Mouse (Mus musculus): Measurements from ENCODE around the gene Syt2. TPM values are rescaled to one million over a fixed set of nuclear protein-coding genes. Genes with fewer than 3 reads are reported as not detected.

Syt2 gene
- polyA plus RNA-seq, 2 experiments = 0.04 TPM; not detected in 1

DNA sequence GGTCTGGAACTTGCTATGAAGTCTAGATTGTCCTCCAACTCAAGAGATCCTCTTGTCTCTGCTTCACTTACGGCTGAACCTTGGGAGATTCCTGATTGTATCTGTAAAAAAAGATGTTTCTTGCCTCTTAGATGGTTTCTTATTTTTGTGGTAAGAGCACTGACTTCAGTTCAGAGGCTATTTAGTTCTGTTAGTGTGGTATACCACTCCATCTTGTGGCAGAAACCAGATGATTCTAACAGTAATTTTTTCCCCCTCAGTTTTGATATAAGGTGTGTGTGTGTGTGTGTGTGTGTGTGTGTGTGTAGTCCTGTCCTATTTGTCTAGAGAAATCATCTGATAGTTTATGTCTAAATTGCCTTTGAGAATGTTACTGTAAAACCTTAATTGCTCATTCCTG lies 39.2 kb upstream of the Syt2 start:
- H3K9me3 ChIP-seq (ENCODE audit: control insufficient read depth, low read length) = no peaks in the 10 kb centered on the region
- no peak overlapping the region for H3K27ac ChIP-seq
- H3K27me3 ChIP-seq (ENCODE audit: control insufficient read depth, insufficient read depth, low read length) = no peaks in the 10 kb centered on the region
- no peak overlapping the region for H3K4me3 ChIP-seq (ENCODE audit: insufficient read depth in 1 of 2, low read depth in 2 of 2, low read length in 2 of 2)
- TF ChIP-seq EP300 (IDR thresholded peaks at IDR 0.05; ENCODE audit: low read depth) (no peak), CTCF (IDR thresholded peaks at IDR 0.05; ENCODE audit: low read depth) (no peak)
- H3K9ac ChIP-seq (replicated peaks) = no peak overlapping the region
- no peak for ATAC-seq (ENCODE audit: insufficient read depth)
- WGBS (ENCODE audit: insufficient replicate concordance) = 56% methylated on average over 1 of the region's 1 CpGs
- DNase-seq (ENCODE audit: low read depth in 3 of 3, low spot score in 3 of 3) = no peak
- no peaks in the 10 kb centered on the region for H3K4me1 ChIP-seq (replicated peaks; ENCODE audit: control insufficient read depth in 2 of 2, insufficient read depth in 2 of 2, low read length in 1 of 2)
- no peaks in the 10 kb centered on the region; the same call in 1 of the 2 replicates for H3K36me3 ChIP-seq (replicated peaks; ENCODE audit: control insufficient read depth, insufficient read depth, low read depth)
- no peak overlapping the region for H3K4me2 ChIP-seq (ENCODE audit: low read depth)

DNA sequence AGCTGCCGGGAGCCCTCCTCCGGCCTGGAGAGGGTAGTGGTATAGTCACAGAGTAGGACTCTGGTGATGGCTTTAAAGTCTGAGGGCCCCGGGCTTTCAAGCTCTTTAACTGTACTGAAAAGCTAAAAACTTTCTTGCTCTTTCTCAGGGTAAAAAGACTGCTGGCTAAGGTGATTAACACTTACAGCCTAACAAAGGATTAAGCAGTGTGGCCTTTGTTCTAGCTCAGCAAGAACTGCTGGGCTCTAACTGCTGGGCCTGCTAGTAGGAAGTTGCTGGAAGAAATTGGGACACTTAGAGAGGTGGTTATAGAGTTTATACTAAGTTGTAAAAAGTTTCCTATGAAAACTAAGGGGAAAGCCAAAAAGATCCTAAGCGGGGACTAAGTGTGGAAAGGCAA lies 37.3 kb upstream of the Syt2 start:
- no peak for TF ChIP-seq CTCF (IDR thresholded peaks at IDR 0.05; ENCODE audit: low read depth)
- TF ChIP-seq EP300 (IDR thresholded peaks at IDR 0.05; ENCODE audit: low read depth) = no peak
- Histone ChIP-seq H3K4me2 (ENCODE audit: low read depth) (no peak overlapping the region), H3K36me3 (replicated peaks; ENCODE audit: control insufficient read depth, insufficient read depth, low read depth) (no peaks in the 10 kb centered on the region; the same call in none of the 2 replicates), H3K4me3 (ENCODE audit: insufficient read depth in 1 of 2, low read depth in 2 of 2, low read length in 2 of 2) (no peak overlapping the region), H3K9ac (replicated peaks) (no peak overlapping the region), H3K27ac (no peak overlapping the region), H3K4me1 (replicated peaks; ENCODE audit: control insufficient read depth in 2 of 2, insufficient read depth in 2 of 2, low read length in 1 of 2) (no peaks in the 10 kb centered on the region), H3K27me3 (ENCODE audit: control insufficient read depth, insufficient read depth, low read length) (no peaks in the 10 kb centered on the region), H3K9me3 (ENCODE audit: control insufficient read depth, low read length) (no peaks in the 10 kb centered on the region)
- ATAC-seq (ENCODE audit: insufficient read depth) (no peak), DNase-seq (ENCODE audit: low read depth in 3 of 3, low spot score in 3 of 3) (no peak)
- WGBS (ENCODE audit: insufficient replicate concordance) = 80% methylated on average over 4 of the region's 4 CpGs

DNA sequence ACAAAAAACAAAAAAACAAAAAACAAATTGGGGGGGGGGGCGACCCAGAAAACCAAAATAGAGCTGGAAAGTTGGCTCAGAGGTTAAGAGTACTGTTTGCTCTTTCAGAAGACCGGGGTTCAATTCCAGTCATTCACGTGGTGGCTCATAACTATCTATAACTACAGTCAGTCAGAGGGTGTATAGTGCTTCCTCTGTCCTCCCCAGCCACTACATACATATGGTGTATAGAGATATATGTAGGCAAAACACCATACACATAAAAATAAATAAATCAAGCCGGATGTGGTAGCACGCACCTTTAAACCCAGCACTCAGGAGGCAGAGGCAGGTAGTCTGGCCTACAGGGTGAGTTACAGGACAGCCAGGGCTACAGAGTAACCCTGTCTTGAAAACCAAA lies 31.9 kb upstream of the Syt2 start:
- H3K27me3 ChIP-seq (ENCODE audit: control insufficient read depth, insufficient read depth, low read length) = no peaks in the 10 kb centered on the region
- H3K9ac ChIP-seq (replicated peaks) = no peak overlapping the region
- peaks cover 0 to 8% of the 10 kb centered on the region in 2 experiments; a peak in 1 of 4 replicates for H3K4me1 ChIP-seq (replicated peaks; ENCODE audit: control insufficient read depth in 2 of 2, insufficient read depth in 2 of 2, low read length in 1 of 2)
- no peak overlapping the region for H3K4me3 ChIP-seq (ENCODE audit: insufficient read depth in 1 of 2, low read depth in 2 of 2, low read length in 2 of 2)
- ATAC-seq (ENCODE audit: insufficient read depth) (peak; percentile 84), DNase-seq (ENCODE audit: low read depth in 3 of 3, low spot score in 3 of 3) (no peak)
- no peaks in the 10 kb centered on the region for H3K9me3 ChIP-seq (ENCODE audit: control insufficient read depth, low read length)
- H3K27ac ChIP-seq = no peak overlapping the region; the same call in 1 of the 2 replicates
- 49% methylated on average over 5 of the region's 5 CpGs for WGBS (ENCODE audit: insufficient replicate concordance)
- no peak overlapping the region for H3K4me2 ChIP-seq (ENCODE audit: low read depth)
- no peaks in the 10 kb centered on the region; the same call in none of the 2 replicates for H3K36me3 ChIP-seq (replicated peaks; ENCODE audit: control insufficient read depth, insufficient read depth, low read depth)
- 0 out of 2 replicates have a peak, but pooled peaks have one; percentile 17 for TF ChIP-seq EP300 (IDR thresholded peaks at IDR 0.05; ENCODE audit: low read depth)
- TF ChIP-seq CTCF (IDR thresholded peaks at IDR 0.05; ENCODE audit: low read depth) = no peak

DNA sequence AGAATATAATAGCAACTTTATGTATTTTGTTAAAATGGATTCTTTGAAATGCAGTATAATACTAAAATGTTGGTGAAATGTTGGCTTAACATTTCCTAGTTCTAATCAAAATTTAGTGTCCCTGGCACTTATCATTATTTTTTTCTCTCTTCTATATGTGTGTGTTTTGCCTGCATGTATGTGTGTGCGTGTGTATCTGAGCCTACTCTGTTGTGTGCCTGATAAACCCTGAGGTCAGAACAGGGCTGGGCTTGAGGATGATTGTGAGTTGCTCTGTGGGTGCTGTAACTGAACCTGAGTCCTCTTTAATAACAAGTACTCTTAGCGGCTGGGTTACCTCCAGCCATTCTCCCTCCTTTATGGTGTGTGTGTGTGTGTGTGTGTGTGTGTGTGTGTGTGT lies 31.5 kb upstream of the Syt2 start:
- 32% methylated on average over 2 of the region's 2 CpGs for WGBS (ENCODE audit: insufficient replicate concordance)
- no peak overlapping the region for H3K27ac ChIP-seq
- ATAC-seq (ENCODE audit: insufficient read depth) = peak; percentile 93

DNA sequence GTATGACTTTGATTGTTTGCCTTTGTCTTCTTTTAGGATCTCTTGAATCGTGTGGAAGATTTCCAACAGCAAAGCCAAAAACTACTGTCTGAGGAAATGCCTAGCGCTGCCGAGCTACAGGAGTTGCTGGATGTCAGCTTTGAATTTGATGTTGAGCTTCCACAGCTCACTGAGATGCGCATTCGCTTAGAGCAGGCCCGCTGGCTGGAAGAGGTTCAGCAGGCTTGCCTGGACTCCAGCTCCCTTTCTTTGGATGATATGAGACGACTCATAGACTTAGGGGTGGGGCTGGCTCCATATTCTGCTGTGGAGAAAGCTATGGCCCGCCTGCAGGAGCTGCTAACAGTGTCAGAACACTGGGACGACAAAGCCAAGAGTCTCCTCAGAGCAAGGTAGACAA lies 28.8 kb upstream of the Syt2 start:
- Histone ChIP-seq H3K4me3 (ENCODE audit: insufficient read depth in 1 of 2, low read depth in 2 of 2, low read length in 2 of 2) (no peak overlapping the region), H3K27ac (no peak overlapping the region), H3K27me3 (ENCODE audit: control insufficient read depth, insufficient read depth, low read length) (no peaks in the 10 kb centered on the region), H3K36me3 (replicated peaks; ENCODE audit: control insufficient read depth, insufficient read depth, low read depth) (peaks cover 1% of the 10 kb centered on the region), H3K4me2 (ENCODE audit: low read depth) (no peak overlapping the region), H3K9ac (replicated peaks) (no peak overlapping the region), H3K9me3 (ENCODE audit: control insufficient read depth, low read length) (no peaks in the 10 kb centered on the region), H3K4me1 (replicated peaks; ENCODE audit: control insufficient read depth in 2 of 2, insufficient read depth in 2 of 2, low read length in 1 of 2) (peaks cover 0 to 8% of the 10 kb centered on the region in 2 experiments; a peak in 1 of 4 replicates)
- 80% methylated on average over 9 of the region's 9 CpGs for WGBS (ENCODE audit: insufficient replicate concordance)
- TF ChIP-seq CTCF (IDR thresholded peaks at IDR 0.05; ENCODE audit: low read depth) = no peak
- TF ChIP-seq EP300 (IDR thresholded peaks at IDR 0.05; ENCODE audit: low read depth) = no peak
- DNase-seq (ENCODE audit: low read depth in 3 of 3, low spot score in 3 of 3) = no peak
- no peak for ATAC-seq (ENCODE audit: insufficient read depth)

More for the DNA sequence above, 31.5 kb upstream of the Syt2 start:
- Histone ChIP-seq H3K36me3 (replicated peaks; ENCODE audit: control insufficient read depth, insufficient read depth, low read depth) (no peaks in the 10 kb centered on the region; the same call in none of the 2 replicates), H3K9me3 (ENCODE audit: control insufficient read depth, low read length) (no peaks in the 10 kb centered on the region), H3K27me3 (ENCODE audit: control insufficient read depth, insufficient read depth, low read length) (no peaks in the 10 kb centered on the region), H3K9ac (replicated peaks) (no peak overlapping the region), H3K4me1 (replicated peaks; ENCODE audit: control insufficient read depth in 2 of 2, insufficient read depth in 2 of 2, low read length in 1 of 2) (peaks cover 0 to 8% of the 10 kb centered on the region in 2 experiments; a peak in 1 of 4 replicates), H3K4me2 (ENCODE audit: low read depth) (no peak overlapping the region), H3K4me3 (ENCODE audit: insufficient read depth in 1 of 2, low read depth in 2 of 2, low read length in 2 of 2) (no peak overlapping the region)
- no peak for TF ChIP-seq CTCF (IDR thresholded peaks at IDR 0.05; ENCODE audit: low read depth)
- TF ChIP-seq EP300 (IDR thresholded peaks at IDR 0.05; ENCODE audit: low read depth) = peak; percentile 63
- peak; percentile 42 to 56 (median 52) for DNase-seq (ENCODE audit: low read depth in 3 of 3, low spot score in 3 of 3)

Data from liver, embryonic 14.5 days (tissue).